Mouse (Mus musculus) erythroblast, adult 5-6 weeks (primary cell): Measurements from ENCODE around the gene Haus8. TPM values are rescaled to one million over a fixed set of nuclear protein-coding genes. Genes with fewer than 3 reads are reported as not detected.
"Not testable (repeated sequence)": the region's sequence is repeated elsewhere in the genome, so short reads cannot be mapped to it uniquely, and the experiment has no call there.

Source experiments
- ATAC-seq: replicated peaks from 2 replicates; pipeline ENCODE4 v1.8.0; 2016; ENCODE audit warnings: moderate number of reproducible peaks, mild to moderate bottlenecking, moderate TSS enrichment, inconsistent platforms; ENCODE audit not compliant: poor library complexity, low FRiP score, severe bottlenecking
- total RNA-seq, 2 experiments: library from RNA; stranded (forward) in 1 of 2; stranded (reverse) in 1 of 2; fragments of 150-400 nt in 1 of 2; fragments of 200-764, 138-1000 nt in 1 of 2; gene quantifications; 2 replicates each; pipeline versions ENCODE4 v1.2.3 to v1.2.4; 2015 to 2017; ENCODE audit warnings: low replicate concordance in 2 of 2

Gene Haus8
- total RNA-seq (2015; ENCODE audit: low replicate concordance) (10.8 and 12.7 TPM in 2 replicates), total RNA-seq (2017; ENCODE audit: low replicate concordance) (20.8 and 32.6 TPM in 2 replicates)

GRCm38 (mm10) chr8:71272286-71273150 is at the start of gene Haus8, which contains the start of gene Myo9b:
Gene Haus8, minus strand, starts transcription at chr8:71272934.
Gene Myo9b, plus strand, starts transcription at chr8:71272714.
- ATAC-seq = peak; percentile 90

GRCm38 (mm10) chr8:71319760-71320159 is 47.0 kb upstream of the Haus8 start:
- not testable (repeated sequence) for ATAC-seq

GRCm38 (mm10) chr8:71318610-71319009 is 45.9 kb upstream of the Haus8 start:
- not testable (repeated sequence) for ATAC-seq

- no peak for ATAC-seq
These were observed 43.8 kb upstream of the Haus8 start for GRCm38 (mm10) chr8:71316486-71317031.

GRCm38 (mm10) chr8:71315972-71316371 is 43.2 kb upstream of the Haus8 start:
- ATAC-seq = no peak

GRCm38 (mm10) chr8:71313951-71314350 is 41.2 kb upstream of the Haus8 start:
- ATAC-seq = peak; percentile 88

- ATAC-seq = no peak
These were observed 40.0 kb upstream of the Haus8 start for GRCm38 (mm10) chr8:71312700-71313099.

- ATAC-seq = no peak
These were observed 37.7 kb upstream of the Haus8 start for GRCm38 (mm10) chr8:71310446-71310845.

- no peak for ATAC-seq
These were observed 35.2 kb upstream of the Haus8 start for GRCm38 (mm10) chr8:71307913-71308312.

- no peak for ATAC-seq
These were observed 34.6 kb upstream of the Haus8 start for GRCm38 (mm10) chr8:71307371-71307770.

GRCm38 (mm10) chr8:71305988-71306387 is 33.3 kb upstream of the Haus8 start:
- ATAC-seq = no peak

GRCm38 (mm10) chr8:71303632-71304031 is 30.9 kb upstream of the Haus8 start:
- ATAC-seq = no peak

GRCm38 (mm10) chr8:71302788-71303187 is 30.1 kb upstream of the Haus8 start:
- no peak for ATAC-seq

- ATAC-seq = no peak
These were observed 27.0 kb upstream of the Haus8 start for GRCm38 (mm10) chr8:71299716-71300115.

- no peak for ATAC-seq
These were observed 24.7 kb upstream of the Haus8 start for GRCm38 (mm10) chr8:71297439-71297838.

- ATAC-seq = no peak
These were observed 24.1 kb upstream of the Haus8 start for GRCm38 (mm10) chr8:71296784-71297183.

- no peak for ATAC-seq
These were observed 23.5 kb upstream of the Haus8 start for GRCm38 (mm10) chr8:71296188-71296621.

GRCm38 (mm10) chr8:71293930-71294329 is 21.2 kb upstream of the Haus8 start:
- not testable (repeated sequence) for ATAC-seq

GRCm38 (mm10) chr8:71291351-71291750 is 18.6 kb upstream of the Haus8 start:
- no peak for ATAC-seq

GRCm38 (mm10) chr8:71290911-71291310 is 18.2 kb upstream of the Haus8 start:
- ATAC-seq = no peak

- ATAC-seq = no peak
These were observed 17.5 kb upstream of the Haus8 start for GRCm38 (mm10) chr8:71290211-71290610.
